Mouse (Mus musculus): ENCODE data around the gene Tsc22d1. TPM values are rescaled to one million over a fixed set of nuclear protein-coding genes. Genes with fewer than 3 reads are reported as not detected.

Tsc22d1 gene
- total and polyA plus RNA-seq, 2 experiments: 28.3 to 33.3 TPM

GRCm38 (mm10) chr14:76489128-76489527 lies 74.4 kb downstream of the Tsc22d1 start:
- DNase-seq (ENCODE audit: extremely low read depth, low read depth, low spot score): peak; percentile 26
- H3K27me3 ChIP-seq (ENCODE audit: control insufficient read depth, insufficient read depth, low read length): no peaks in the 10 kb centered on the region
- 76% methylated on average over 2 of the region's 2 CpGs for WGBS
- H3K79me2 ChIP-seq (ENCODE audit: control insufficient read depth, insufficient read depth, low read length): no peaks in the 10 kb centered on the region; the same call in 1 of the 2 replicates
- H3K36me3 ChIP-seq (ENCODE audit: control insufficient read depth, insufficient read depth, low read length): no peaks in the 10 kb centered on the region
- peaks cover 4% of the 10 kb centered on the region; the same call in 1 of the 2 replicates for H3K4me1 ChIP-seq (ENCODE audit: control insufficient read depth, insufficient read depth, low read length)
- H3K27ac ChIP-seq (replicated peaks; ENCODE audit: insufficient read depth, low read depth, low read length): no peak overlapping the region
- TF ChIP-seq CTCF (IDR thresholded peaks at IDR 0.05; ENCODE audit: low read depth, low read length) (no peak), POLR2A (IDR thresholded peaks at IDR 0.05; ENCODE audit: extremely low read depth, insufficient read depth, low read length) (no peak)
- no peak overlapping the region for H3K9ac ChIP-seq (ENCODE audit: low read depth, low read length)
- H3K4me3 ChIP-seq (ENCODE audit: insufficient read depth, low read depth, low read length): no peak overlapping the region

GRCm38 (mm10) chr14:76495022-76495421 lies 80.3 kb downstream of the Tsc22d1 start:
- H3K36me3 ChIP-seq (ENCODE audit: control insufficient read depth, insufficient read depth, low read length): no peaks in the 10 kb centered on the region
- no peaks in the 10 kb centered on the region; the same call in 1 of the 2 replicates for H3K79me2 ChIP-seq (ENCODE audit: control insufficient read depth, insufficient read depth, low read length)
- H3K4me3 ChIP-seq (ENCODE audit: insufficient read depth, low read depth, low read length): no peak overlapping the region
- no peaks in the 10 kb centered on the region for H3K4me1 ChIP-seq (ENCODE audit: control insufficient read depth, insufficient read depth, low read length)
- H3K27me3 ChIP-seq (ENCODE audit: control insufficient read depth, insufficient read depth, low read length): no peaks in the 10 kb centered on the region
- TF ChIP-seq CTCF (IDR thresholded peaks at IDR 0.05; ENCODE audit: low read depth, low read length) (no peak), POLR2A (IDR thresholded peaks at IDR 0.05; ENCODE audit: extremely low read depth, insufficient read depth, low read length) (no peak)
- no peak for DNase-seq (ENCODE audit: extremely low read depth, low read depth, low spot score)
- no peak overlapping the region for H3K27ac ChIP-seq (replicated peaks; ENCODE audit: insufficient read depth, low read depth, low read length)
- no peak overlapping the region for H3K9ac ChIP-seq (ENCODE audit: low read depth, low read length)
- 77% methylated on average over 5 of the region's 5 CpGs for WGBS

- Histone ChIP-seq H3K79me2 (ENCODE audit: control insufficient read depth, insufficient read depth, low read length) (no peaks in the 10 kb centered on the region; the same call in 1 of the 2 replicates), H3K36me3 (ENCODE audit: control insufficient read depth, insufficient read depth, low read length) (no peaks in the 10 kb centered on the region), H3K4me1 (ENCODE audit: control insufficient read depth, insufficient read depth, low read length) (no peaks in the 10 kb centered on the region), H3K27ac (replicated peaks; ENCODE audit: insufficient read depth, low read depth, low read length) (no peak overlapping the region), H3K27me3 (ENCODE audit: control insufficient read depth, insufficient read depth, low read length) (no peaks in the 10 kb centered on the region), H3K4me3 (ENCODE audit: insufficient read depth, low read depth, low read length) (no peak overlapping the region), H3K9ac (ENCODE audit: low read depth, low read length) (no peak overlapping the region)
- TF ChIP-seq POLR2A (IDR thresholded peaks at IDR 0.05; ENCODE audit: extremely low read depth, insufficient read depth, low read length) (no peak), CTCF (IDR thresholded peaks at IDR 0.05; ENCODE audit: low read depth, low read length) (no peak)
- DNase-seq (ENCODE audit: extremely low read depth, low read depth, low spot score): no peak
- WGBS: 76% methylated on average over 9 of the region's 9 CpGs
These were observed 82.4 kb downstream of the Tsc22d1 start for GRCm38 (mm10) chr14:76497187-76497586.

GRCm38 (mm10) chr14:76498210-76498609 lies 83.4 kb downstream of the Tsc22d1 start:
- Histone ChIP-seq H3K27ac (replicated peaks; ENCODE audit: insufficient read depth, low read depth, low read length) (no peak overlapping the region), H3K4me3 (ENCODE audit: insufficient read depth, low read depth, low read length) (no peak overlapping the region), H3K79me2 (ENCODE audit: control insufficient read depth, insufficient read depth, low read length) (no peaks in the 10 kb centered on the region), H3K36me3 (ENCODE audit: control insufficient read depth, insufficient read depth, low read length) (no peaks in the 10 kb centered on the region), H3K4me1 (ENCODE audit: control insufficient read depth, insufficient read depth, low read length) (no peaks in the 10 kb centered on the region), H3K9ac (ENCODE audit: low read depth, low read length) (no peak overlapping the region), H3K27me3 (ENCODE audit: control insufficient read depth, insufficient read depth, low read length) (no peaks in the 10 kb centered on the region)
- WGBS: 41% methylated on average over 7 of the region's 7 CpGs
- TF ChIP-seq POLR2A (IDR thresholded peaks at IDR 0.05; ENCODE audit: extremely low read depth, insufficient read depth, low read length) (no peak), CTCF (IDR thresholded peaks at IDR 0.05; ENCODE audit: low read depth, low read length) (no peak)
- DNase-seq (ENCODE audit: extremely low read depth, low read depth, low spot score): no peak

GRCm38 (mm10) chr14:76499492-76499891 lies 84.7 kb downstream of the Tsc22d1 start:
- Histone ChIP-seq H3K4me3 (ENCODE audit: insufficient read depth, low read depth, low read length) (no peak overlapping the region), H3K27ac (replicated peaks; ENCODE audit: insufficient read depth, low read depth, low read length) (no peak overlapping the region)
- WGBS: 96% methylated on average over 6 of the region's 6 CpGs

GRCm38 (mm10) chr14:76500036-76500435 lies 85.3 kb downstream of the Tsc22d1 start:
- no peak overlapping the region for H3K27ac ChIP-seq (replicated peaks; ENCODE audit: insufficient read depth, low read depth, low read length)
- no peaks in the 10 kb centered on the region for H3K27me3 ChIP-seq (ENCODE audit: control insufficient read depth, insufficient read depth, low read length)
- no peaks in the 10 kb centered on the region for H3K36me3 ChIP-seq (ENCODE audit: control insufficient read depth, insufficient read depth, low read length)
- no peaks in the 10 kb centered on the region for H3K79me2 ChIP-seq (ENCODE audit: control insufficient read depth, insufficient read depth, low read length)
- H3K9ac ChIP-seq (ENCODE audit: low read depth, low read length): no peak overlapping the region
- no peak for TF ChIP-seq CTCF (IDR thresholded peaks at IDR 0.05; ENCODE audit: low read depth, low read length)
- no peak for DNase-seq (ENCODE audit: extremely low read depth, low read depth, low spot score)
- H3K4me3 ChIP-seq (ENCODE audit: insufficient read depth, low read depth, low read length): no peak overlapping the region
- 87% methylated on average over 5 of the region's 5 CpGs for WGBS
- no peaks in the 10 kb centered on the region for H3K4me1 ChIP-seq (ENCODE audit: control insufficient read depth, insufficient read depth, low read length)

More at GRCm38 (mm10) chr14:76499492-76499891, 84.7 kb downstream of the Tsc22d1 start:
- Histone ChIP-seq H3K79me2 (ENCODE audit: control insufficient read depth, insufficient read depth, low read length) (no peaks in the 10 kb centered on the region), H3K36me3 (ENCODE audit: control insufficient read depth, insufficient read depth, low read length) (no peaks in the 10 kb centered on the region), H3K4me1 (ENCODE audit: control insufficient read depth, insufficient read depth, low read length) (no peaks in the 10 kb centered on the region), H3K9ac (ENCODE audit: low read depth, low read length) (no peak overlapping the region), H3K27me3 (ENCODE audit: control insufficient read depth, insufficient read depth, low read length) (no peaks in the 10 kb centered on the region)
- DNase-seq (ENCODE audit: extremely low read depth, low read depth, low spot score): no peak
- TF ChIP-seq CTCF (IDR thresholded peaks at IDR 0.05; ENCODE audit: low read depth, low read length) (no peak), POLR2A (IDR thresholded peaks at IDR 0.05; ENCODE audit: extremely low read depth, insufficient read depth, low read length) (no peak)

Measured in liver, adult 2 months (tissue).